Mouse (Mus musculus) liver, embryonic 13.5 days (tissue): ENCODE measurements around the gene Xylt2. TPM values are rescaled to one million over a fixed set of nuclear protein-coding genes. Genes with fewer than 3 reads are reported as not detected.

Experiments
- ATAC-seq: fragments of 200-750 bp; cut with Nextera tagmentation; 2 replicates; pipeline ENCODE4 v1.8.0; 2017; ENCODE audit warnings: low read depth, mild to moderate bottlenecking, moderate number of reproducible peaks, moderate library complexity
- DNase-seq: peaks from one replicate; pipeline ENCODE4 v3.0.0; 2022
- H3K27ac ChIP-seq: fragments of 300-500 bp; sonication (generic); 2 replicates; pipeline ENCODE4 v1.5.1; 2015; ENCODE audit warnings: moderate library complexity, mild to moderate bottlenecking, inconsistent platforms
- H3K27me3 ChIP-seq: fragments of 300-500 bp; sonication (generic); 2 replicates; pipeline ENCODE4 v1.6.1; 2015; ENCODE audit warnings: mild to moderate bottlenecking, inconsistent platforms
- H3K36me3 ChIP-seq: fragments of 300-500 bp; sonication (generic); 2 replicates; pipeline ENCODE4 v1.6.1; 2015; ENCODE audit warnings: mild to moderate bottlenecking, inconsistent platforms
- H3K4me1 ChIP-seq: fragments of 300-500 bp; sonication (generic); replicated peaks from 2 replicates; pipeline ENCODE4 v1.6.1; 2015; ENCODE audit warnings: inconsistent platforms
- H3K4me2 ChIP-seq: fragments of 300-500 bp; sonication (generic); 2 replicates; pipeline ENCODE4 v1.6.1; 2015; ENCODE audit warnings: inconsistent platforms, mild to moderate bottlenecking, moderate library complexity
- H3K4me3 ChIP-seq: fragments of 300-500 bp; sonication (generic); replicated peaks from 2 replicates; pipeline ENCODE4 v1.5.1; 2015; ENCODE audit warnings: mild to moderate bottlenecking, inconsistent platforms
- H3K9ac ChIP-seq: fragments of 300-500 bp; sonication (generic); 2 replicates; pipeline ENCODE4 v1.6.1; 2015; ENCODE audit warnings: mild to moderate bottlenecking, inconsistent platforms
- H3K9me3 ChIP-seq: fragments of 300-500 bp; sonication (generic); replicated peaks from 2 replicates; pipeline ENCODE4 v1.6.1; 2016; ENCODE audit warnings: inconsistent platforms
- WGBS: fragments of 180-500 bp; shearing (Covaris S2); methylation state at CpG from one replicate; pipeline ENCODE4 v1.1.7; 2015; ENCODE audit not compliant: insufficient replicate concordance; 5-methylcytosine and 5-hydroxymethylcytosine counted together
- polyA plus RNA-seq: library from polyadenylated mRNA; unstranded; fragments of >200 nt; fragmentation: Nextera tagmentation; extraction: Ambion mirVana; gene quantifications from 2 replicates; pipeline ENCODE4 v1.2.1, GENCODE M21; 2015

Xylt2 gene
- polyA plus RNA-seq, 1 experiment from 2014 or later = 2.4 TPM

GRCm38 (mm10) chr11:94632988-94633387 is 44.3 kb downstream of the Xylt2 start:
- no peak for DNase-seq
- no peaks in the 10 kb centered on the region for H3K27me3 ChIP-seq
- no peaks in the 10 kb centered on the region for H3K9me3 ChIP-seq
- peaks cover 67% of the 10 kb centered on the region for H3K36me3 ChIP-seq
- ATAC-seq = no peak
- H3K4me3 ChIP-seq = no peak overlapping the region
- peaks cover 32% of the 10 kb centered on the region for H3K4me1 ChIP-seq
- no peak overlapping the region for H3K4me2 ChIP-seq
- no peak overlapping the region for H3K27ac ChIP-seq
- whole genome bisulfite sequencing = 82% methylated on average over 8 of the region's 8 CpGs
- H3K9ac ChIP-seq = no peak overlapping the region

DNA sequence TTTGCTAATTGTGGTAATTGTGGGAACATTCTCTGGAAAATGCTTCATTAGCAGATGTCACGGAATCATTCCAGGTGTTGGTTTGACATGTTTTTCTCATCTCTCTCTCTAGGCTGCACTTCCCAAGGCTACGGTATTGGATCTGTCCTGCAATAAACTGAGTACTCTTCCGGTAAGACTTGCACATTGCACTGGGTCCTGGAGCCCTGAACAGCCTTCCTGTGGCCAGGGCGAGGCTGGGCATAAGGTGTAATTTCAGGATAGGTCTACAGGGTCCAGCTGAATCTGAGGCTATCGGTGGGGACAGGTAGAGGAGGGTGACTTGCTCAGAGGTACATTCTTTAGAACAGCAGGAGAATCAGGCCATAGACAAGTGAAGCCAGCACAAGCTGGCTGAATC is 45.3 kb downstream of the Xylt2 start:
- no peak for DNase-seq
- Histone ChIP-seq H3K9me3 (no peaks in the 10 kb centered on the region), H3K27ac (no peak overlapping the region)

GRCm38 (mm10) chr11:94630199-94631011 is 46.9 kb downstream of the Xylt2 start:
- Histone ChIP-seq H3K27me3 (no peaks in the 10 kb centered on the region), H3K4me2 (peak overlapping the region; percentile 92), H3K9me3 (no peaks in the 10 kb centered on the region), H3K4me3 (peak overlapping the region; percentile 96), H3K27ac (peak overlapping the region; percentile 82), H3K9ac (peak overlapping the region; percentile 91), H3K36me3 (peaks cover 42% of the 10 kb centered on the region), H3K4me1 (peaks cover 22% of the 10 kb centered on the region)
- 7% methylated on average over 26 of the region's 26 CpGs for WGBS
- DNase-seq (peak; percentile 5), ATAC-seq (no peak)

More for the DNA sequence above, 45.3 kb downstream of the Xylt2 start:
- Histone ChIP-seq H3K4me3 (no peak overlapping the region), H3K9ac (no peak overlapping the region), H3K4me1 (peaks cover 29% of the 10 kb centered on the region), H3K36me3 (peaks cover 57% of the 10 kb centered on the region), H3K27me3 (no peaks in the 10 kb centered on the region), H3K4me2 (no peak overlapping the region)
- ATAC-seq = no peak
- WGBS = 92% methylated on average over 5 of the region's 5 CpGs

GRCm38 (mm10) chr11:94629884-94630198 is 47.5 kb downstream of the Xylt2 start:
- ATAC-seq = peak; percentile 69
- no peaks in the 10 kb centered on the region for H3K9me3 ChIP-seq
- H3K4me1 ChIP-seq = peaks cover 22% of the 10 kb centered on the region
- DNase-seq = no peak
- H3K9ac ChIP-seq = peak overlapping the region; percentile 91
- peak overlapping the region; percentile 96 for H3K4me3 ChIP-seq
- H3K27me3 ChIP-seq = no peaks in the 10 kb centered on the region
- H3K36me3 ChIP-seq = peaks cover 36% of the 10 kb centered on the region
- peak overlapping the region; percentile 82 for H3K27ac ChIP-seq
- H3K4me2 ChIP-seq = peak overlapping the region; percentile 92
- 1% methylated on average over 28 of the region's 28 CpGs for WGBS

GRCm38 (mm10) chr11:94629199-94629883 is 48.0 kb downstream of the Xylt2 start, which contains the start of gene Lrrc59:
Lrrc59 (plus strand) TSS chr11:94629767.
- H3K27me3 ChIP-seq = no peaks in the 10 kb centered on the region
- H3K27ac ChIP-seq = peak within 1 kb of the TSS; percentile 82
- peaks cover 31% of the 10 kb centered on the region for H3K36me3 ChIP-seq
- peak within 1 kb of the TSS; percentile 96 for H3K4me3 ChIP-seq
- no peaks in the 10 kb centered on the region for H3K9me3 ChIP-seq
- peak within 1 kb of the TSS; percentile 91 for H3K9ac ChIP-seq
- H3K4me1 ChIP-seq = peaks cover 22% of the 10 kb centered on the region
- peak; percentile 92 for DNase-seq
- whole genome bisulfite sequencing = 2% methylated on average over 38 of the region's 41 CpGs
- ATAC-seq = peak; percentile 98
- peak within 1 kb of the TSS; percentile 92 for H3K4me2 ChIP-seq

GRCm38 (mm10) chr11:94622162-94622561 is 55.2 kb downstream of the Xylt2 start:
- no peak for ATAC-seq
- Histone ChIP-seq H3K4me2 (no peak overlapping the region), H3K4me1 (no peaks in the 10 kb centered on the region), H3K27me3 (no peaks in the 10 kb centered on the region), H3K9ac (no peak overlapping the region), H3K9me3 (no peaks in the 10 kb centered on the region), H3K27ac (no peak overlapping the region), H3K36me3 (no peaks in the 10 kb centered on the region), H3K4me3 (no peak overlapping the region)
- DNase-seq = no peak
- WGBS = 32% methylated on average over 2 of the region's 2 CpGs

DNA sequence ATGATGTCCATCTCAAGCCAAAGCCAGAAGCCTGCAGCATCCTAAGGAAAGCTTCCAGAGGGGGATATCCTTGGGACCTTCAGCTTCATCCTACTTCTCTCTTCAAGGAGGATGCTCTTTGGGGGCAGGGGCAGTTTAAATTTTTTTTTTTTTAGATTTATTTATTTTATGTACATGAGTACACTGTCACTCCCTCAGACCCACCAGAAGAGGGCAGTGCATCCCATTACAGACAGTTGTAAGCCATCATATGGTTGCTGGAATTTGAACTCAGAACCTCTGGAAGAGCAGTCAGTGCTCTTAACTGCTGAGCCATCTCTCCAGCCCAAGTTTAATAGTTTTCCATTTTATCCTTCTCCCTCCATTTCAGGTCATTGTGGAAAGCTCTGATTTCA is 55.9 kb downstream of the Xylt2 start:
- DNase-seq = no peak
- Histone ChIP-seq H3K36me3 (no peaks in the 10 kb centered on the region), H3K9ac (no peak overlapping the region), H3K4me1 (no peaks in the 10 kb centered on the region), H3K4me3 (no peak overlapping the region), H3K9me3 (no peaks in the 10 kb centered on the region), H3K4me2 (no peak overlapping the region), H3K27me3 (no peaks in the 10 kb centered on the region), H3K27ac (no peak overlapping the region)
- ATAC-seq = no peak

DNA sequence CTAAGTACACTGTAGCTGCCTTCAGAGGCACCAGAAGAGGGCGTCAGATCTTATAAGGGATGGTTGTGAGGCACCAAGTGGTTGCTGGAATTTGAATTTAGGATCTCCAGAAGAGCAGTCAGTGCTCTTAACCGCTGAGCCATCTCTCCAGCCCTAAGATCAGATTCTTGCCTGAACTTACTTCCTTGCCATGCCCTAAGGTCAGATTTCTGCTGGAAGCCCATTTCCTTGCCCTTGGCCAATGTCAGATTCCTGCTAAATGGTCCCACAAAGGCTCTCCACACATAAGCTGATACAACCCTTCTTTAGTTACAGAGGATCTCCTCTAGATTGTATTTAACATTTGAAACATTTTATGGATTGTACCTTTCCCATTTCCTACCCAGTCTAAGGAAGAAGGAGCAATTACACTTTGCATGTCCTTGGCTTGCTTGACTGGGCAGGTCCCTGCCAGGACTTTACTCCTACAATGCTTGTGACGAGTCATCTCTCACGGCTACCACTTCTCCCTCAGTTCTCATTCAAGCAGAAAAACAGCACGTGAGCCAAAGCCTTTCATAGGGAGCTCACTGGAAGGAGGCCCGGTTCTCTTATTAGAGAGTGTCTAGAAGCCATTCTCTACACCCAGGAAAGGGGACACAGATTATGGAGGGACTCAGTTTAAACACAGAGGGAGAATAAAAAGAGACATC is 56.4 kb downstream of the Xylt2 start:
- no peaks in the 10 kb centered on the region for H3K9me3 ChIP-seq
- no peak overlapping the region for H3K4me3 ChIP-seq
- H3K4me1 ChIP-seq = no peaks in the 10 kb centered on the region
- WGBS = 39% methylated on average over 6 of the region's 6 CpGs
- no peaks in the 10 kb centered on the region for H3K36me3 ChIP-seq
- DNase-seq (no peak), ATAC-seq (no peak)
- no peak overlapping the region for H3K27ac ChIP-seq
- no peak overlapping the region for H3K4me2 ChIP-seq
- H3K9ac ChIP-seq = no peak overlapping the region
- no peaks in the 10 kb centered on the region for H3K27me3 ChIP-seq

DNA sequence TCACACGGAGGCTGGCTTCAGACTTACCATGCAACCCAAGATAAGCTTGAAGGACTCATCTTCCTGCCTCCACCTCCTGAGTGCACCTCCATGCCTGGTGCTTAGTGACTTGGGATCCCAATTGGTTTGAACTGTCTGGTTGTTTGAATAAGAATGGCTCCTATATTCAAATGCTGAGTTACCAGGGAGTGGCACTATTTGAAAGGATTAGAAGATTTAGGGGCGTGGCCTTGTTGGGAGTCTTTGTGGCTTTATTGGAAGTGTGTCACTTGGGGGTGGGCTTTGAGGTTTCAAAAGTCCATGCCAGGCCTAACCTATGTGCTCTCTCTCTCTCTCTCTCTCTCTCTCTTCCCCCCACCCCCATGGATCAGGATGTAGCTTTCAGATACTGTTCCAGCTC is 59.7 kb downstream of the Xylt2 start:
- H3K9me3 ChIP-seq = no peaks in the 10 kb centered on the region
- H3K36me3 ChIP-seq = no peaks in the 10 kb centered on the region
- H3K4me2 ChIP-seq = no peak overlapping the region
- H3K4me1 ChIP-seq = no peaks in the 10 kb centered on the region
- no peak overlapping the region for H3K27ac ChIP-seq
- no peak overlapping the region for H3K4me3 ChIP-seq
- no peak overlapping the region for H3K9ac ChIP-seq
- WGBS = 65% methylated on average over 2 of the region's 2 CpGs
- DNase-seq (no peak), ATAC-seq (no peak)
- peaks cover 7% of the 10 kb centered on the region; the same call in 1 of the 2 replicates for H3K27me3 ChIP-seq

DNA sequence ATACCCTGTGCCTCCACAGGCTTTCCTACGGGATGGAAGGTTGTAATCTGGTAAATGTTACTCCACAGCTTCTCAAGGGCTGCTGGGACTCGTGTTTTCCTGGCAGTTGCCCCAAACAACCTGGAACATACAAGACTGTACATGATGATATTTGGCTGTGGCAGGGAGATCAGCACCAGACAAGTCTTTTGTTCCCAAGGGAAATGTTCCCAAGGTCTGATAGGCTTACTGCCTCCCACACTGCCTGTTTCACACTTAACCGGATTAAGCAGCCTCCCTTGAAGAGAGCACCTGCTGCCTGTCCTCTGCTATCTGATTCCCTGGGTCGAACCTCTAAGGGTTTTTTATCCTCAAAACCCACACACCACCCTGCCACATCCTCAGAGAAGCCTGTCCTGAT is 61.8 kb downstream of the Xylt2 start:
- ATAC-seq (no peak), DNase-seq (no peak)
- no peak overlapping the region for H3K27ac ChIP-seq
- H3K9me3 ChIP-seq = no peaks in the 10 kb centered on the region
- peaks cover 7% of the 10 kb centered on the region; the same call in 1 of the 2 replicates for H3K27me3 ChIP-seq
- H3K4me1 ChIP-seq = no peaks in the 10 kb centered on the region
- H3K9ac ChIP-seq = no peak overlapping the region
- no peaks in the 10 kb centered on the region for H3K36me3 ChIP-seq
- no peak overlapping the region for H3K4me2 ChIP-seq
- no peak overlapping the region for H3K4me3 ChIP-seq
- WGBS = 20% methylated on average over 4 of the region's 4 CpGs

- Histone ChIP-seq H3K36me3 (no peaks in the 10 kb centered on the region), H3K9ac (no peak overlapping the region), H3K27ac (no peak overlapping the region), H3K4me3 (no peak overlapping the region), H3K4me1 (no peaks in the 10 kb centered on the region), H3K4me2 (no peak overlapping the region), H3K27me3 (peaks cover 7% of the 10 kb centered on the region; the same call in 1 of the 2 replicates), H3K9me3 (no peaks in the 10 kb centered on the region)
- 64% methylated on average over 4 of the region's 4 CpGs for WGBS
- no peak for ATAC-seq
- no peak for DNase-seq
Observed at GRCm38 (mm10) chr11:94614603-94615002, 62.7 kb downstream of the Xylt2 start.
